Mouse (Mus musculus) thymus, postnatal 4 days (tissue): ENCODE measurements around the gene Olfr665.
"Not testable (repeated sequence)": the region's sequence is repeated elsewhere in the genome, so short reads cannot be mapped to it uniquely, and the experiment has no call there.

Experiments used
- DNase-seq: peaks from one replicate; pipeline ENCODE4 v3.0.0; 2021

Olfr665 gene

DNA sequence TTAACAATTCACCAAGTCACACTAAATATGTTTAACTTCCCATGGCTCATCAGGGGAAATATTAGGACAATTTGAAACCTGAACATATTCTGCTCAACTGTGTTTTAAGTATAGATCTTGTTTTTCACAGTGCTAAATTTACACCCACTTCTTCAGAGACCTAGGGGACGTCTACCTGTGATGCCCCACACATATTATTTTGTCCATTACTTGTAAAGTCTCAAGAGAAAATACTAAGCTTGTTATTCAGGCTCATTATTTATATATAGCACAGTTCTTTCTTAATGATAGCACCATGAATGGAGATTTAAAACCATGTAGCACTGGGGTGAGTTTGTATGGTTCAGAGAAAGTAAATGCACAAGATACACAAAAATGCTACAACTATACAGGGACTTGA, at the start of gene Olfr665:
Gene Olfr665 (plus strand): TSS at position 301 of the 400 bp plus-strand sequence.
- DNase-seq: no peak

DNA sequence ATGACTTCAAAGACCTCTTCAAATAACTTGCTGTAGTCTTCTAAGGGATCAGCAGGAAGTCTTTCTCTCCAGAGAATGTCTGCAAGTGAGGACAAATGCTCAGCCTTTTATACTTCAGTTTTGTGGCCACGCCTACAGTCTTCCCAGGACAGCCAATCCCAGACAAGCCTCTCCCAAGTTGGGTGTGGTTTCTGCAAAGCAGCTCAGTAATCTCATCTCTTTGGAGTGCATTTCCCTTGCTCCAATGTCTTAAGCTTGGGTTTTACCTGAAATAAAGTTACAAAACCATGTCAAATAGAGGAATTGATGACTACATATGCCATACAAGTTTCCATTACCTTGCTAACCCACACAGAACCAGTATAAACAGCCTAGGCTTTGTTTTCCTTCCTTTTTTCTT, 35.3 kb upstream of the Olfr665 start, which contains the start of gene Usp17lb:
Gene Usp17lb (minus strand): TSS at position 101 of the 400 bp plus-strand sequence.
- DNase-seq: no peak

DNA sequence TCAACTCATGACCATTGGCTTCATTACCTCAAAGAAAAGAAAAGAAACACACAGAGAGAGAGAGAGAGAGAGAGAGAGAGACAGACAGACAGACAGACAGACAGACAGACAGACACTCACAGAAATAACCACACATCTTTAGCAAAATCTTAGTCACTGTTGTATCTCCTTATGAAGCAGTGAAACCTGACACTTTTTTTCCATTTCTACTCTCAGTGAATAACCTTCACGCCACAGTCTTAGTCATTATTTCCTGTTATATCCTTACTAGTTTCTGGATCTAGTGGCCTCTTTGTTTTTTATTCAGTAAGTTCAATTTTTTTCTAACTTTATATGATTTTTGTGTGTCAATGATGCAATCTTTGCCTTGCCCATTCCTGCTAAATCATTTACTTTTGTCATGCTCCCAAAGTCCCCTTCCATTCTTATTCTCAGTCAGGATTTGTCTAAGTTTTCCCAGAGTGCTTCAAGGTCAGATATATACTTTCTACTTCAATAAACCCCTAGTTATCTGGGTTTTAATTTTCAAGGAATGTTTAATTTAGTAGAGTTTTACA, 34.0 kb upstream of the Olfr665 start:
- DNase-seq: no peak

DNA sequence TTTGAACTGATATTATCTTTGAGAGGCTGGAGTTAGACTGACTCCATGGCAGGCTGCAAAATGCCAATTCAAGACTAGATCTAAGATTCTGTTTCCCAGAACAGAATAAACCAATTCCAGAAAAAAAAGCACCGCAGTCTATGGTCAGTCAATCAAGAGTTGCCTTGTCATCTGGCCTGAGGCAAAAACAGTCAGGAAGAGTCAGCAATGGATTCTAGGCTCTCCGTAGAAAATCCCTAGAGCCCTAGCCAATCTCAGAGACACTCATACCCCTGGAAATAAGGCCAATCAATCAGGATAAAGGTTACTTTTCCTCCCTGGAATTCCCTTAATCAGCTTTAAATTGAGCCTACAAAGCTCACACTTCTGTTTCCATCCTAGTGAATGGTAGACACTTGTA, 26.3 kb upstream of the Olfr665 start:
- not testable (repeated sequence) for DNase-seq

DNA sequence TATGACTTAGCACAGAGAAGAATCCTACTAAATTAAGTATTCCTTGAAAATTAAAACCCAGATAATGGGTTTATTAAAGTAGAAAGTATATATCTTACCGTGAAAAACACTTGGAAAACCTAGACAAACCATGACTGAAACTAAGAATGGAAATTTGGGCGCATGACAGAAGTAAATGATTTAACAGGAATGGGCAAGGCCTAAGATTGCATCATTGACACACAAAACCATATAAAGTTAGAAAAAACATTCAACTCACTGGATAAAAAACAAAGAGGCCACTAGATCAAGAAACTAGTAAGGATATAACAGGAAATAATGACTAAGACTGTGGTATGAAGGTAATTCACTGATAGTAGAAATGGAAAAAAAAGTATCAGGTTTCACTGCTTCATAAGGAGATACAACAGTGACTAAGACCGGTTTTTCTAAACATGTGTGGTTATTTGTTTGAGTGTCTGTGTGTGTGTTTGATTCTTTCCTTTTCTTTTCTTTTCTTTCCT, 22.5 kb upstream of the Olfr665 start:
- DNase-seq: no peak

DNA sequence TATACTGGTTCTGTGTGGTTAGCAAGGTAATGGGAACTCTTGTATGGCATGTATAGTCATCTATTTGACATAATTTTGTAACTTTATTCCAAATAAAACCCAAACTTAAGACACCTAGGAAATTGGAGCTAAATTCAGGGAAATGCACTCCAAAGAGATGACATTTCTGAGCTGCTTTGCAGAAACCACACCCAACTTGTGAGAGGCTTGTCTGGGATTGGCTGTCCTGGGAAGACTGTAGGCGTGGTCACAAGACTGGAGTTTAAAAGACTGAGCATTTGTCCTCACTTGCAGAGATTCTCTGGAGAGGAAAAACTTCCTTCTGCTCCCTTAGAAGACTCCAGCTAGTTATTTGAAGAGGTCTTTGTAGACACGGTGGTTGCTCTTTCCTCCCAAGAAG, 21.1 kb upstream of the Olfr665 start, which contains the start of gene Usp17la:
Gene Usp17la (plus strand): TSS at position 301 of the 400 bp plus-strand sequence.
- not testable (repeated sequence) for DNase-seq

DNA sequence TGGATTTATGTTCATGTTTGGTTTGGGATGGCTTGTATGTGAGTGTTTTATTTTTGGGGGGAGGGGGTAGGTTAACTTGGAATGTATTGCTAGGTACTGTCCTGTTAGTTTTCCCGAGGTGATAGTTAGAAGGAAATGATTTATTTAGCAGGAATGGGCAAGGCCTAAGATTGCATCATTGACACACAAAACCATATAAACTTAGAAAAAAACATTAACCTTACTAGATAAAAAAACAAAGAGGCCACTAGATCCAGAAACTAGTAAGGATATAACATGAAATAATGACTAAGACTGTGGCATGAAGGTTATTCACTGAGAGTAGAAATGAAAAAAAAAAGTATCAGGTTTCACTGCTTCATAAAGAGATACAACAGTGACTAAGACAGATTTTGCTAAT, 20.1 kb upstream of the Olfr665 start:
- DNase-seq: no peak

DNA sequence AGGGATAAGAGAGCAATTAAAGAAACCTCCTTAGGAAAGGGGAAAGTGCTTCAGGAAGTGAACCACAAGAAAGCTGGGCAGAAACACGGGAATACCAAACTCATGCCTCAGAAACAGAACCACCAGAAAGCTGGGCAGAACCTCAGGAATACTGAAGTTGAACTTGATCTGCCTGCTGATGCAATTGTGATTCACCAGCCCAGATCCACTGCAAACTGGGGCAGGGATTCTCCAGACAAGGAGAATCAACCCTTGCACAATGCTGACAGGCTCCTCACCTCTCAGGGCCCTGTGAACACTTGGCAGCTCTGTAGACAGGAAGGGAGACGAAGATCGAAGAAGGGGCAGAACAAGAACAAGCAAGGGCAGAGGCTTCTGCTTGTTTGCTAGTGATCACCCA, 16.4 kb upstream of the Olfr665 start:
- no peak for DNase-seq

DNA sequence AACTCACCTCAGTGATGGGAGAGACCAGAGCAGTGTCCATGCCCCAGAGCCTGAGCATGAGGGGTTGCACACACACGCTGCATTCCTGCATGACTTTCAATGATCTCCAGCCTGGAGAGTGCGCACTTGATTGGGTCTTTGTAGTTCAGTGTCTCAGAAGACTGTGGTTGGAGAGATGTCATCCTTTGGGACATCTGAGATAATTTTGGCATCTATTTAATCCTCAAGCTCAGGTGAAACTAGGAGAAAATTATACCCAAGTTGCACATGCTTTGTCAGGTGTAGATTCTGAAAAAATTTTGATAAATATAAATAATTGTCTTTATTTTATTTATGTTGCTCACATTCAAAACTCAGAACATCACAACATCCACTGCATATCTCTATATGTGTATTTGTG, 18.0 kb downstream of the Olfr665 start, which contains the start of gene Olfr666:
Gene Olfr666 (minus strand): TSS at position 101 of the 400 bp plus-strand sequence.
- no peak for DNase-seq

DNA sequence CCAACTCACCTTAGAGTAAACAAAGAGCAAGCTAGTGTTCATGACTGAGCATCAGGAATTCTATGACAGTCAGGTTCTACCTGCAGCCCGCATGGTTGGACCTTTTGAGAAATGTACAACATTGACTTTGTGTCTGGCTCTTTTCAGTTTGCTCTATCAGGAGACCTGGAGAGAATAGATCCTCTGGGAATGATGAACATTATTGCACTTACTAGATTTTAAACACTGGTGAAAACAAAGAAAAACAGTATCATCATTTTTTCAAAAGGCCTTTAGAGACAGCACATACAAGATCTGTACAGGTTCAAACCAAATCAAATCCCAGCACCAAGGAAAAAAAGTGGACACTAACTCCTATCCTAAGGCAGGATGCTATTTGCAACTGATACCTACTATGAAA, 43.6 kb downstream of the Olfr665 start, which contains the start of gene Olfr667:
Gene Olfr667 (minus strand): TSS at position 101 of the 400 bp plus-strand sequence.
- DNase-seq: no peak

DNA sequence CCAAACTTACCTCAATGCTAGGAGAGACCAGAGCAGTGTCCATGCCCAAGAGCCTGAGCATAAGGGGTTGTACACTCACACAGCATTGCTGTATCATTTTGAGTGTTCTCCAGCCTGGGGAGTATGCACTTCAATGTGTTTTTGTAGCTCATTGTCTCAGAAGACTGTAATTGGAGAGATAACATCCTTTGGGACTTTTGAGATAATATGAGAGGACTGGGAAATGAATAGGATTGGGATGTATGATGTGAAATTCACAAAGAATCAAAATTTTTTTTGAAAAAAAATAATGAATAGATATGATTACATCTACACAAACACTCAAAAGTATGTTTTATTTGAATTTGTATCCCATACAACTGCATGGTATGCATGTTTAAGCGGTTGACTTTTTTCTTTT, 50.1 kb downstream of the Olfr665 start, which contains the start of gene Olfr668:
Gene Olfr668 (minus strand): TSS at position 101 of the 400 bp plus-strand sequence.
- DNase-seq: no peak
